Mouse (Mus musculus): ENCODE measurements around the gene Uspl1.

DNA sequence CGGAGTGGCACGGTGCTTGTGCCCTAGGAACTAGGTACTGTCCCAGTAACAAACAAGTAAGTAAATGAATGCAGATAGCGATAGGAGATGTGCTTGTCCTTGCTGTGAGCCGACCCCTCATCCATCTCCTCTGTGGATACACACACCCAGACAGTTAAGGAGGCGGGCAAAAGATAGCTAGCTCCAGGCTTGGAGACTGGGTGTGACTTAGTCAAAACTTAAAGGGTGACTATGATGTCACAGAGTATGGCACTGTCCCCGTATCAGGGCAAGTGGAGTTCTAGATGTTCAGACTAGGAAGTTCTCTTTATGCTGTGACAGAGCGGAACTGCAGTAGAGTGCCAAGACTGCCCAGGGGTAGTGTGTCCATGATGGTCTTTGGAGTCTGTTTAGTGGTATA is 37.5 kb upstream of the Uspl1 start:
- no peak for TF ChIP-seq CTCF (IDR thresholded peaks at IDR 0.05; ENCODE audit: low read depth)
- TF ChIP-seq EP300 (optimal IDR thresholded peaks at IDR 0.05), result no peak

Measured in stomach, postnatal 0 days (tissue).